Mouse (Mus musculus) 416B (cell line): ENCODE measurements at regions not wholly inside any gene's neighbourhood (a gene's known extent, or its start where the extent isn't known, plus 50 kb on each side); places are given as distances from the start of the nearest gene placed in this dataset.

ENCODE experiments used
- DNase-seq: peaks from one replicate; pipeline ENCODE4 v3.0.0; 2011; ENCODE audit warnings: low read depth

DNA sequence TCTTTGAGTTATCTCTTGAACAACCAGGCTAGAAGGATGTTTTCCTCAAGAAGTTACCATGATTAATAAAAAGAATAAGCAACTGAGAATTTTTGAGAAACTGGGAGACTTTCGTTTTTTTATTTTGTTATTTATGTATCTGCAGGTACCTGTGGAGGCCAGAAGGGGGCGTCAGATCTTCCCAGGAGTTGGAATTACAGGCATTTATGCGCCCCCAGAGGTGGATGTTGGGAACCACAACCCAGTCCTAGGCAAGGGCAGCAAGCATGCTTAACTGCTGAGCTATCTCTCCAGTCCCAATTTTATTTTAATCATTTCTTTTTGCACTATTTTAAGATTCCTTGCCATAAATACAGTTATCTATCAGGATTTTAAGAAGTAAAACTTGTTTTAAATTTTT lies 140.0 kb upstream of the Lmcd1 start:
- DNase-seq = peak; percentile 65

DNA sequence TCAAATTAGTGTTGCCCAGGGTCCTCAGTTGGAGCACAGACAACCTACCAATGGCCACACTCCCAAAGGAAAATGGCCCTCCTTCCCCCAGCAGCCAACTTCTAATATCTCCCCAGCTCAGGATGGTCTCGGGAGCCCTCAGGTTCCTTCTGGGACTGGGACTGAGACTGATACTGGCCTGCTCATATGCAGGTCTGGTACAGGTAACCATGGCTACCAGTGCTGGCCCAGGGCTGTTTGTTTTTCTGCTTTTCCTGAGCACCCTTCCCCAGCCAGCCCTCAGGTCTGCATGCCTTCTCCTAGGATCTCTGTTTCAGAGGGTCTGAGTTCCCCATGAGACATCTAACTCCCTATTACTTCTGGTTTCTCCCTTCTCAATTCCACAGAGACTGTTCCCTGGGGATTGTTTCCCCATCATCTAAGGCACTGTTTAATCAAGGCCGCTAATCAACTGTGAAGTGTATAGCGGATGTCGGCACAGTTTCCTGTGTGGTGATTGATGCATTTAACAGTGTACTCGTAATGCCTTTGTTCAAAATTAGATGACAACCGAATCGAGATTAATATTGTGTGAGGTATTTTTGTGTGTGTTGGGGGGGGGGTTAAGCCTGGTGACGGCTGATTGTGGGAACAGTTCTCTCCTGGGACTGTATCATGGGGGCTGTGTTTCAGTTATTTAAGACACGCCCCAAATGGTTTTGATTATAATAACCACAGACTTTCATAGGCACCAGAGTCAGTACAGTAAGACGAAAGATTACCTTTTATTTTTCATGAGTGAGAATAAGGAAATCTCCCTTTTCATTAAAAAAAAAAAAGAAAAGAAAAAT lies 120.8 kb upstream of the Lmcd1 start:
- no peak for DNase-seq

DNA sequence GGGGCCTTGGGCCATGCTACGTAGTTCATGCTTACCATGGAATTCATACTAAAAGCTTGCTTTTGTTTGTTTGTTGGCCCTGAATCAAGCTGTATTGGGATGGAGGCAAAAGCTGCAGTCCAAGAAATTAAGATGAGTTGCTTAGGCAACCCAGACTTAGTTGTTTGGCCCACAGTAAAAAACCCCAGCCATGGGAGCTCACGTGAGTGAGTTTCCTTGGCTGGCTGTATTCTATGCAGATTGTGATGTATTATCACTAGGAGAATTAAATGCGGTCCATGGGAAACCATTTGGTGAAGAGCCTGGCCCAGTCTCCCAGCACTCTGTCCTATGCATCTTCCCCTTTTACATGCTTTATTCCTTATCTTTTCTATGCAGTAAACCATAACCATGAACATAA lies 106.1 kb upstream of the Lmcd1 start:
- DNase-seq = no peak

DNA sequence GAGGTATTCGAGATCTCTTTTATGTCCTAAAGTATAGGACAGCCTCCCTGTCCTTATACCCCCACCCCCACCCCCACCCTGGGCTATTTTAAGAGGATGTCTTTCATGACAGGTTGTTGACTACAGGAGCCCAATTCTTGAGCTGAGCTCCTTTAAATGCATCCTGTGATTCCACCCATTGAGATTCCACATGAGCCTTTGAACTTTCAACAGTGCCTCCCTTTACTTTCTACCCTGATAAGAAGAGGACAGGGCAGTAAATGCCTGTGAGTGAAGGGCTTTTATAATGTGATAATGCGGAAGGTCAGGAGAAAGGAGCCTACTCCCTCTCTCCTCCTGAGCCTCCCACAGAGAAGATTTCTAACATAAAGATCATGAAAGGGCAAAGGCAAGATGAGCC lies 97.2 kb upstream of the Lmcd1 start:
- DNase-seq = no peak

DNA sequence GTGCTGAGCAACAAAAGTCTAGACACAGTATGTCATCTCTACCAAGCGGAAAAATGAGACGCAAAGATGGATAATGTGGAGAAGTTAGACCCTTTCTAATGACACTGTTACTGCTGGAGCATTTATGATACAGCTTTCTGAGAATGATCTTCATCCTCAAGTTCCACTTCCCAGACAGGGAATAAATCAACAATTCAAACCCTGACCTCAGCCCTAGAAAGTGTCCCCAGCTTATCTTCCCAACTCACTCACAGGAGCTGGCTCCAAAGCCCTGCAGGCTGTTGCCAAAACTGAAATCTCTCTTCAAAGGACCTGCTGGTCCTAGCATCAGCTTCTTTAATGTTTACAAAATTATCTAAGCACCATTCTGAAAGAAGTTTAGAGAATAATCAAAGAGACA lies 85.9 kb upstream of the Lmcd1 start:
- DNase-seq = no peak

DNA sequence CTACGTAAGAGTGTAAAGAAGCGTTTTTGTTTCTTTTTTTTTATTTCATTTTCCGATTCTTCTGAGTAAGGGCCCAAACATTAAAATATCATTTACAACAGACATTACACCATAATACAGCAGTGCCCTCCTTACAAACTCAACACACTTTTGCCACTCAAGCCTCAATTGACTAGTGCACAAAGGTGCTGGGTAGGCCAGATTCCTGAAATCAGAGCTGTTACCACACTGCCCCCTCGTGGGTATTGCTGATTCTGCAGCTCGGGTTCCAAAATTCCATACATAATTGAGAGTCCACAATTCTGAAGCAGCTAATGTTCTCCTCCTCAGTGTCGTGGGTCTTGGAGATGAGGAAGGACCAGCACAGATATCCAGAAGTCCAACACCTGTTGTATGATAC lies 82.5 kb upstream of the Lmcd1 start:
- peak; percentile 37 for DNase-seq

DNA sequence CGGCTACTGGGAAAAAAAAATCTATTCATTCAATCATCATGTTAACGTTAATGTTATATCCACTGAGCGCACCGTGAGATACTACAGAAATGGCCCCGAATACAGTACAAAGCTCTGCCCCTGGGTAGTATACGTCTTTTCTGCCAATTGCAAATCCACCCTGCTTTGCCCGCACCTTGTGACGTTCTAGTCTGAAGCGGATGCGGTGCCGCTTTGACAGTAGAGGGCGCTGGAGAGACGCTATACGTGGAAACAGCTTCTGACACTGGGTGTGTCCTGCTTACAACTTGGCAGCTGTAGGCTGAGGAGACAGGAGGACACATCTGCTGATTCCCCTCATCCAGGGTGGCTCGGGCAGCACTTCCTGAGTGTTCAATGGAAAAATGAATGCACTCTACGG lies 76.1 kb upstream of the Lmcd1 start:
- DNase-seq = peak; percentile 69

DNA sequence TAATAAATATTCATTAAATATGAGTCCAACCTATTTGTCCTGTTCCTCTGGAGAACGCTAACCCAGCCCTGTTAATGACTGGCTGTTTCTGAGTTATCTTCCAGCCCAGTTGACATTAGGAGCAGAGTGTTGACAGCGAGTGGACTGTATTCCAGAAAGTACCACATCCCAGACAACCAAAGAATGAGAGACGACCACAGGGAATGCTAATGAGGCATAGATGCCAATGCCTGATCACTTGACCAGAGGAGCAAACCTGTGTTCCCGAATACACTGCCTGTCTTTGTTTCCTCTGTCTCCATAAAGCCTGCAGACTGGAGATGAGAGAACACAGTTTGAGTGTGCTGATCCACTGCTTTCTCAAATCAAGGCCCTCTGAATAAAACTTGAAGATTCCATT lies 74.3 kb upstream of the Lmcd1 start:
- DNase-seq = no peak

DNA sequence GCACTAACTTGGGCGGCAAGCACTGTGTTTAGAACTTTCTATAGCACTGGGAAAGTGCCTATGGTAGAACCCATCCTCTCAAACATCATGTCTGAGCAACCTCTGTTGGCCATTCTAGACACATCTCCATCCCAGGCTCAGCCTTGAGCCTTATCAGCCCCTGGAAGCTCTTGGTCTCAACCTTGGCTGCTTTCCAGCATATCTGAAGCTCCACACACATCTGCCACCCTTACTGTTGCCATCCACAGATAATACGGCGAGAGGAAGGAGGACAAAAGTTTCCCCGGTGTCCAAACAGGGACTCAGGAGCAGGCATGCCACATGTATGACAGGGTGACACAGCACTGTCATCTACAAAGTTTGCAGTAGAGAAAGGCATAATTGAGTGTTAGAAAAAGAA lies 71.4 kb upstream of the Lmcd1 start:
- DNase-seq = peak; percentile 8

DNA sequence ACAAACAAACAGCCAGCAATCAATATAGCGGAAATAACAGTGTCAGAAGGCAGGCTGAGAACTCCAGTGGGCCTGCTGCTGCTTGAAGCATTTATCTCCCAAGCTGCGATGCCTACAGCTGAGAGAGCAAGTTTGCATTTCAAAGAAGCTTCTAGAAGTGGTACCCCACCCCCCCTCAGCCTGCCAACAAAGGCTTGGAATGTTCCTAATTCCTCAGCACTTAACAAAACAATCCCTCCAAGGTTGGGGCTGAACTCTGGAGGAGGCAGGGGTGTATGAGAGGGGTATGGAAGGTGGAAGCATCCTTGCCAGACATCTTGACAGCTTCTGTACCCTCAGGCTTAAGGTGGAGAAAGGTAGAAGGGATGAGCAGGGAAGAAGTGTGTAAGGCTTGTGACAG lies 70.2 kb upstream of the Lmcd1 start:
- no peak for DNase-seq

DNA sequence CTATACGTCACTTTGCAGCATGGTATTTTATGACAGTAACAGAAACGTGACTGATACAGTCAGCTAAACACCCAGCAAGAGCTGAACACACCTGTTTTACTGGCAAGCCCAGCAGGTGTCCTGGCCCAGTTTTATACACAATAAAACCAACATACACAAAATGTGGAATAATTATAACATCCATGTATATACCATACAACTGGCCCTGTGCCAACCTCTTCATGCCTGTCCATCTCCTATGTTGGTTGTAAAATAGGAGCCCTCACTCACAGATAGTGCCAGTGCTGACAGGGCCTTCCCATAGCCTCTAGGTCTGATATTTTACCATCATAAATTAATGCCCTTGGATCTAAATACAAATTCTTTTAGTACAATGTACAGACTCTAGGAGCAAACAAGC lies 68.6 kb upstream of the Lmcd1 start:
- DNase-seq = no peak

DNA sequence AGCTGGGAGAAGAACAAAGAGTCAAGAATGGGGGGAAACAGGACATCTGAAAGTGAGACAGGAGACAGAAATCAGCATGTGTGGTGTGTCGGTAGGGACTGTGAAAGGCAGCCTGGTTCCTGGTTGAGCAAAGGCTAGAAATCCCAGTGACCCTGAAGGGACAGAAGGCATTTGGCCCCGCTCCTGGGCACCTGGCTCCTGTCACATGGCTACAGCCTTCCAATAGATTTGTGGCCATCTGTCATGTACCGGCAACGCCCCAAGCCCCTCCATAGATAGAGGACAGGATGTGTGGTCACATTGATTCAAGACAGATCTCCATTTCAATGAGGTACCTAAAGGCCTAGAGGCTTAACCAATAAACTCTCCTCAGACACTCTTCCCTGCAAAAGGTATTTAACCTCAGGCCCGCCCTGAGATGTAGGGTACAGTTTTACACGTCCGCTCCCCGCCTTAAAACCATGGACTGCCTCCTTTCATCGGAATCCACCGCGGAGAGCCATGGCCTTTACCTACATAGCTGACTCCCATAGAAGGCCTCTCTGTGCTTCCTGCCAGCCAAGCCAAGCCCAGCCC lies 68.0 kb upstream of the Lmcd1 start:
- no peak for DNase-seq

DNA sequence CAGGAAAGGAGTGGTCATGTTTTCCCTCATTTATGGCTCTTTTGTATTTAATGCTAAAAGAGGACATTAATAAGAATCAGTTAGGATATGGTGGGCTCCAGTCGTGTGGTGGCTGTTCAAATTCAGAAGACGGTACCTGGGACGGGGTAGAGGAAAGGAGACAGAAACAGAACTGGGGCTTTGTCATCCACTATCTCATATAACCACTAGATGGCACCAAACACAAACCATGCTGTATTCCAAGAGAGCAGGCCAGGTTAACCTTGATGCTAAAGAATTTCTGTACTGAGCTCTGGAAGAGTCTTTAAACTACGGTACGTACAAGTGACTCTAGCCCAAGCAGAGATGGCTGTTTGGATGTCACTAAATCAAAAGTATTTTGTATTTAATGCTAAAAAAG lies 66.3 kb upstream of the Lmcd1 start:
- DNase-seq = peak; percentile 50

DNA sequence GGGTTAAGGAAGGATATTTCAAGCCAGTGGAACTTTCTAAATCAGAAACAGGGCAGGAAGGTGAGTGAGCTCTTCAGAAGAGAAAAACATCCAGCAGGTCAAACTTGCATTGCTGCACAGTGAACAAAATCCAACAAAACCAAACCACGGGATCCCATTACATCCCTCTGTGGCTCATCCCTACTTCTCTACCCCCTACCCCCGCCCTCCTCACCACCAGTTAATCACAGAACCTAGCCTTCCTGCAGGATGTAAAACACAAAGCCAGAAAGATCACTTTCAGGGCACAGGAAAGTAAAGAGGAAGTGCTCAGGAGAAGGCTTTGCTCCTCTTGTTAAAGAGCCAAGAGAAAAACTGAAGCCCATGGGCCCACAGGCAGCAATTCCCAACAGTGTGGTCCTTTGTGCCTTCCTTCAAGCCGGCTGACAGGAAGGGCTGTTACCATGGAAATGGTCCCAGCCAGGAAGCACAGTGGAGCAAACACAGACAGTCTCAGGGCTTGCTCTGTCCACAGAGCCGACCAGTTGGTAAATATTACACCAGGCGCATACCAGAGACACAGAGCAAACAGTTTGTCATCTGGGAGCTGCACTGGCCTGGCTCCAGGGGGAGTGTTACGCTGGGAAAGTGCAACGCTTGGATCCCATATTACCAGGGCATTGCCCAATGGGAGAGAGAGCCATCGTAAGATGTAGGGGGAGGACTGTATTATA lies 63.2 kb upstream of the Lmcd1 start:
- DNase-seq = no peak

DNA sequence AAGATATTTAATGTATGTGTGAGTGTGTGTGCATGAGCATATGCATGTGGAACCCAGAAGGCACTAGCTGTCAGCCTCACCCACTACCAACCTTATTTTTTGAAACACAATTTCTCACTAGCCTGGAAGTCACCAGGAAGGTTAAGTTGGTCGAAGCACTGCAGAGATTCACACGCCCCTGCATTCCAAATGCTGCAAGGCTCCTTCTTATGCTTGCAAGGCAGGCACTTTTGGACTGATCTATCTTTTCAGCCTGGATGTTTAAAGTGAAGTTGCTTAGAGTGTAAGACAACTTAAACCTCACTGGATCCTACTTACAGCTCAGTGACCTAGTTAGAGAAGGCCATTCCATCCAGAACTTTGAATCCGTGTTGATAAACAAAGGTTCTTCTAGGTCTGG lies 56.7 kb upstream of the Lmcd1 start:
- DNase-seq = no peak

DNA sequence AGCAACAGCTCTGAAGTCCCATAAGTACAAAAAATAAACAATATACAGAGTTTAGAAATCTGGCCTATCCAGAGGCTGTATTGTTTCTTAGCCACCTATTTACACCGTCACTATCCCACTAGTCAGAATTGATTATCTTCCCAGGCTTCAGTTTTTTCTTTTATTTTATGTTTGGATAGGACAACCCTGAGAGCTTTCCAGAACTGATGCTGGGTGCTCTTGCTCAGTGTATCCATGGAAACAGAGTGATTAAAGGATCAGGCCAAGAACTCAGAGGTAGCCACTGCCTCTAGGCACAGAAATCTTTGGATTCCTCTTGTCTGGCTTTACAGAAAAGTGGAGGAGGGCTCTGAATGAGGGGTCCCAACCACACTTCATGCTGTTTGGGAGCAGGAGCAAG lies 55.3 kb upstream of the Lmcd1 start:
- DNase-seq = no peak

DNA sequence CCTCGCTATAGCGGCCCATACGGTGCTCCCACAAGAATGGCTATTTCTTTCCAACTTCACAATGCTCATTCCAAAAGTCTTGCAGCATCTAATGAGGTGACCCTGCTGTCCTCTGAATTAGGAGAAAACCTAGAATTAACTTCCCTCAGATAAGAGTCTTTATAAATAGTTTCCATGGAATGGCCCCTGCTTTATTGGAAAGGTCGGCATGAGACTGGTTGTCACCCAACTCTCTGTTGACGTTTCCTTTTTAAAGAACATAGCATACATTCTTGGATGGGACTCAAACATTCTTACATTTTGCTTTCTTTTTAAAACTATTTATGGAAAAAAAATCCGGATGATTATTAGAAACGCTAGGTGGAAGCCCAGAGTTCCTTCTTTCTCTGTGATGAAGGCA lies 53.9 kb upstream of the Lmcd1 start:
- DNase-seq = no peak

DNA sequence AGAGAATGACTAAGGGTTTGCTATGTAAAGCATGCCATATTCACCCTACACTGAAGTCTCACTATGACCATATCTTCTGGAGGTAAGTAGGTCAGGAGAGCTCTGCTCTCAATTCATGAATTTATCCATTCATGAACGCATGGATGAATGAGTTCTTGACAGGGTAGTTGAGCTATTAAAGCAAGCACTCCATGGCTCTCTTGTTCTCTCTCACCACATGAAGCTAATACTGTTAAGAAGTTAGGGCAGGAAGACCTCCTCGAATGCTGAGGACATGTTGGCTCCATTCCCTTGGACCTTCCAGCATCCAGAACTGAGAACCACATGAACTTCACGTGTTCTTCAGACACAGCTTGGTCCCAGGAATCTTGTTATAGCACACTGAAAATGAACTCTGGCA lies 53.4 kb upstream of the Lmcd1 start:
- DNase-seq = no peak

DNA sequence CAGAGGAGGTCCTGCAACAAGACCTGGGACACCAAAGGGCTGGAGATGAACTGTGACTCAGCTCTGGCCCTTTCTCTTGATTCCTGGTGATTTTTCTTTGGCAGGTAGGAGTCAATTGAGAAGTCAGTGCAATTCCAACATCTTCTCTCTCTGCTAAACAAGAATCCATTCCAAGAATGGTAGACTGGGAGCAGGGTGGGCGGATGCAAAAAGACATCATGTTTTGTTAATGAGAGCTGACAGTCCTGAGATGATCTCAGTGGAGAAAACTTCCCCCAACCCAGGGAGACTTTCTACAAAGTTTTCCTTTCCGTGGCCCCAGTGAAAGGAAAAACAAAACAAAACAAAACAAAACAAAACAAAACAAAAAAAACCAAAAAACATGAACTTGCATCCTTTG lies 52.2 kb upstream of the Lmcd1 start:
- DNase-seq = no peak

DNA sequence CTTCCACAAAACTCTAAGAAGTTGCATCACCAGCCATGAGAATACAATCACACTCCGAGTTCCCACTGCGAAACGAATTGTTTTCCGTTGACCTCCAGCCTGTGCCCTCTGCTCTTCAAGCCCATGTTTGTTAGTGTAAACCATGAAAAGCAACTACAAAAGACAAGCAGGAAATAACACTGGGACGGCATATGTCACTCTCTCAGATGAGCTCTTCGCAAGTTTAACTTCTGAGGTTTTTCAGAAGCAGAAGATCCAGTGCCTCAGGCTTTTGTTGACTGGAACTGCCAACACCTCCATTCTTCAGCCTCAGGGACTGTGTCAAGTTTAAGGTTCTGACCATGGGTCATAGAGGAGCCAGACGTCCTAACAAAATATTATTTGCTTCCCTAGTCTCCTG lies 50.2 kb upstream of the Lmcd1 start:
- DNase-seq = no peak
